8 mouse cellular contexts compared by ENCODE assay signal in the genomic region with DNA sequence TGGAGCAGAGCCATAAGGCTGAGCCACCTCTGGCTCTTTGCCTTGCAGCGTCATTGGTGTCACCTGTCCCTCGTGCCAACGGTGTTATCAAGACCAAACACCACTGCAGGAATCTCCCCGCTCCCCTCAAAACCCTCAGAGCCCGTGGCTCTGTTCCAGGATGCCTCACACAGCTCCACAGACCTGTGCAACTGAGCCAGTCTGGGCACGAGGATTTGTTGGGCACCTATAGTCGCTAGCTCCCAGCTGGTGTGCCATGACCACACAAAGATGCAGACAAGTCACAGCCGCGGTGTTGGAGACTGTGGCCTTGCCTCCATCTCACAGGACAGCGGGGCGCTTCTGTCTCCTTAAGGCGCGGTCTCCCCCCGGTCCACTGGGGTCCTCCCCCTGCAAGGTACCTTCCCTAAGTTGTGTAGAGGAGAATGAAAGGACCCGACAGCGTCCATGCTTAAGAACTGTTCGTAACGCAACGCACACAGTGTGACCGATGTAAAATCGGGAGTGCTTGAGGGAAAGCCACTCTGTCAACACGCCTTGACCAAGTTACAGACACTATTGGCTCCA. TPM values are rescaled to one million over a fixed set of nuclear protein-coding genes. Genes with fewer than 3 reads are reported as not detected.
DNase-seq lines count a peak whose midpoint lies in the region; ATAC-seq and TF ChIP-seq lines count a peak whose summit lies in the region.

No protein-coding gene starts in this region.

- no peak for TF ChIP-seq POLR2A in lung, adult 2 months (IDR thresholded peaks at IDR 0.05; ENCODE audit: borderline replicate concordance, extremely low read depth, low read depth, low read length)
- TF ChIP-seq POLR2A in olfactory bulb, adult 2 months (IDR thresholded peaks at IDR 0.05; ENCODE audit: insufficient read depth, low read depth, low read length): no peak

- ATAC-seq in forebrain, postnatal 0 days: no peak
- peak; percentile 41 for ATAC-seq in intestine, embryonic 16.5 days

- peak overlapping the region; percentile 97 for H3K4me2 ChIP-seq in forebrain, postnatal 0 days (ENCODE audit: low read depth)
- peak overlapping the region; percentile 96 for H3K4me2 ChIP-seq in intestine, embryonic 16.5 days (ENCODE audit: low read depth, low read length)

- DNase-seq in left cerebral cortex, adult 2 months (ENCODE audit: extremely low spot score in 1 of 2, low spot score in 2 of 2): no peak
- no peak for DNase-seq in left cerebral cortex, postnatal 25 days (ENCODE audit: low spot score in 2 of 2)
- peak; percentile 37 for DNase-seq in cerebellum, adult 11 months
- DNase-seq in forebrain, postnatal 0 days: no peak
- DNase-seq in lung, adult 2 months: no peak
- DNase-seq in embryo, embryonic 9.5 days (ENCODE audit: extremely low spot score): no peak

- no peaks in the 10 kb centered on the region for H3K27me3 ChIP-seq in forebrain, postnatal 0 days (ENCODE audit: insufficient read depth, low read length)
- H3K27me3 ChIP-seq in intestine, embryonic 16.5 days (replicated peaks; ENCODE audit: control insufficient read depth, insufficient read depth, low read length): peaks cover 6% of the 10 kb centered on the region; the same call in 1 of the 2 replicates

- H3K4me3 ChIP-seq in left cerebral cortex, adult 2 months: peak overlapping the region; percentile 89
- H3K4me3 ChIP-seq in forebrain, postnatal 0 days (ENCODE audit: low read depth, low read length): peak overlapping the region; percentile 93
- peak overlapping the region; percentile 93 for H3K4me3 ChIP-seq in intestine, embryonic 16.5 days (ENCODE audit: low read length)
- H3K4me3 ChIP-seq in lung, adult 2 months (replicated peaks; ENCODE audit: extremely low read depth, low read depth, low read length): peak overlapping the region; percentile 72
- H3K4me3 ChIP-seq in olfactory bulb, adult 2 months (ENCODE audit: insufficient read depth, low read depth, low read length): peak overlapping the region; percentile 70

- intact Hi-C loops in left cerebral cortex, adult 2 months (cut with DNase I): no loop called here
- intact Hi-C loops in left cerebral cortex, postnatal 25 days (cut with DNase I): no loop called here

- peaks cover 12% of the 10 kb centered on the region; the same call in 1 of the 2 replicates for H3K4me1 ChIP-seq in forebrain, postnatal 0 days (ENCODE audit: insufficient read depth)
- peaks cover 12% of the 10 kb centered on the region for H3K4me1 ChIP-seq in intestine, embryonic 16.5 days (ENCODE audit: control insufficient read depth, insufficient read depth, low read length)
- peaks cover 11% of the 10 kb centered on the region for H3K4me1 ChIP-seq in lung, adult 2 months (ENCODE audit: control insufficient read depth, insufficient read depth, low read length)
- peaks cover 13% of the 10 kb centered on the region for H3K4me1 ChIP-seq in olfactory bulb, adult 2 months (ENCODE audit: control insufficient read depth, insufficient read depth, low read length)

- H3K9me3 ChIP-seq in forebrain, postnatal 0 days (ENCODE audit: low read length): no peaks in the 10 kb centered on the region
- no peaks in the 10 kb centered on the region for H3K9me3 ChIP-seq in intestine, embryonic 16.5 days (ENCODE audit: control insufficient read depth, low read length)

- peak overlapping the region; percentile 42; the same call in 1 of the 2 replicates for H3K27ac ChIP-seq in left cerebral cortex, adult 2 months
- H3K27ac ChIP-seq in forebrain, postnatal 0 days (ENCODE audit: low read depth, low read length): no peak overlapping the region
- H3K27ac ChIP-seq in intestine, embryonic 16.5 days (ENCODE audit: low read length): 0 out of 2 replicates have a peak overlapping the region, but pooled peaks have one; percentile 33
- H3K27ac ChIP-seq in olfactory bulb, adult 2 months (ENCODE audit: insufficient read depth, low read depth, low read length): no peak overlapping the region

- H3K36me3 ChIP-seq in forebrain, postnatal 0 days (ENCODE audit: insufficient read depth): peaks cover 7% of the 10 kb centered on the region
- no peaks in the 10 kb centered on the region for H3K36me3 ChIP-seq in intestine, embryonic 16.5 days (ENCODE audit: control insufficient read depth, insufficient read depth, low read length)

- no peak for TF ChIP-seq CTCF in left cerebral cortex, adult 2 months (IDR thresholded peaks at IDR 0.05)
- TF ChIP-seq CTCF in forebrain, postnatal 0 days (IDR thresholded peaks at IDR 0.05; ENCODE audit: low read depth): no peak
- TF ChIP-seq CTCF in lung, adult 2 months (IDR thresholded peaks at IDR 0.05; ENCODE audit: insufficient read depth, low read length): no peak
- TF ChIP-seq CTCF in olfactory bulb, adult 2 months (IDR thresholded peaks at IDR 0.05; ENCODE audit: insufficient read depth, low read depth, low read length): no peak

- WGBS in forebrain, postnatal 0 days: 2% methylated on average over 22 of the region's 22 CpGs
- WGBS in intestine, embryonic 16.5 days: 2% methylated on average over 22 of the region's 22 CpGs
- 1% methylated on average over 22 of the region's 22 CpGs for WGBS in lung, adult 2 months
- WGBS in olfactory bulb, adult 2 months: 2% methylated on average over 22 of the region's 22 CpGs

- H3K9ac ChIP-seq in forebrain, postnatal 0 days: peak overlapping the region; percentile 73
- H3K9ac ChIP-seq in intestine, embryonic 16.5 days (ENCODE audit: low read depth, low read length): peak overlapping the region; percentile 81

RNA-seq across cellular contexts. Expression of a gene that starts 0.6 kb away (rescaled TPM):
- 10 to 100 TPM; 38.1 to 40.7 TPM for total RNA-seq in left cerebral cortex, adult 2 months (2021)
- total RNA-seq in left cerebral cortex, postnatal 25 days (2021): 10 to 100 TPM; 41.7 to 42.4 TPM
- 27.8 and 31.1 TPM in 2 replicates for total RNA-seq in forebrain, postnatal 0 days (2014; rRNA removed)
- polyA plus RNA-seq in forebrain, postnatal 0 days (2015; fragmentation: Nextera tagmentation; extraction: Ambion mirVana): 5.9 and 8.3 TPM in 2 replicates
- 3.1 and 3.4 TPM in 2 replicates for polyA plus RNA-seq in intestine, embryonic 16.5 days (2015; fragmentation: Nextera tagmentation; extraction: Ambion mirVana)
- 8.7 and 10.9 TPM in 2 replicates for polyA plus RNA-seq in lung, adult 2 months (2012; rRNA removed)
- not detected in 2 replicates for polyA plus RNA-seq in olfactory bulb, adult 2 months (2012; ENCODE audit: insufficient read depth, insufficient read length, low replicate concordance, missing spikeins)

RNA-seq across cellular contexts. Expression of a gene that starts 45.3 kb away (rescaled TPM):
- 10 to 100 TPM; 15.8 to 16.5 TPM for total RNA-seq in left cerebral cortex, adult 2 months (2021)
- 10 to 100 TPM; 15.5 to 15.8 TPM for total RNA-seq in left cerebral cortex, postnatal 25 days (2021)
- total RNA-seq in forebrain, postnatal 0 days (2014; rRNA removed): 10.1 and 15.8 TPM in 2 replicates
- 4.6 and 6.4 TPM in 2 replicates for polyA plus RNA-seq in forebrain, postnatal 0 days (2015; fragmentation: Nextera tagmentation; extraction: Ambion mirVana)
- 6.2 and 6.7 TPM in 2 replicates for polyA plus RNA-seq in intestine, embryonic 16.5 days (2015; fragmentation: Nextera tagmentation; extraction: Ambion mirVana)
- polyA plus RNA-seq in lung, adult 2 months (2012; rRNA removed): 16.1 and 20.2 TPM in 2 replicates
- polyA plus RNA-seq in olfactory bulb, adult 2 months (2012; ENCODE audit: insufficient read depth, insufficient read length, low replicate concordance, missing spikeins): not detected in 2 replicates

Comparison
In these comparisons a context has a peak if more than half of its experiments do, and no peak if none do; other contexts are left out.
1. H3K27ac ChIP-seq: peak in left cerebral cortex, adult 2 months (single experiment) and intestine, embryonic 16.5 days (single experiment); none in forebrain, postnatal 0 days (single experiment) and olfactory bulb, adult 2 months (single experiment).
2. Peak in every context shown above with its lines, with median percentiles within 50 percentile points of each other: H3K4me3 ChIP-seq.